Mouse (Mus musculus): ENCODE data around the gene Kcnn3. TPM values are rescaled to one million over a fixed set of nuclear protein-coding genes. Genes with fewer than 3 reads are reported as not detected.

Kcnn3 gene
- polyA plus RNA-seq, 1 experiment, result not detected

DNA sequence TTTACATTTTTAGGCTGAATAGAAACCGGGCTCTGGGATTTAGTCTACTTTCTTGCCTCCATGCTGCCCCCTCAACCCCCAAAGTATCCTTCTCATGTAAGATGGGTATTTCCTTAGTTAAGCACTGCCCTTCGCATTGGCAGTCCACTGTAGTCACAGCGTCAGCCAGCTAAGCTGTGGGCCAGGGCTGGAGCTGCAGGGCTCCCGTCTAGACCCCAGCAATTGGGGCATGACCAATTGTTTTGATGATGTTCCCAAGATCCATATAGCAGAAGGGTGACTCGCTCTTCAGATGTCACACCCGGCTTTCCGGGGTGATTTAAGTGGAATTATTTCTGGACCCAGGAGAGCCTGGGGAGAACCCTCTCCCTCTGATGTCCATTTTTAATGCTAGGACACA is 129.9 kb downstream of the Kcnn3 start:
- no peak for TF ChIP-seq GATA1 (IDR thresholded peaks at IDR 0.05; ENCODE audit: low read length)

DNA sequence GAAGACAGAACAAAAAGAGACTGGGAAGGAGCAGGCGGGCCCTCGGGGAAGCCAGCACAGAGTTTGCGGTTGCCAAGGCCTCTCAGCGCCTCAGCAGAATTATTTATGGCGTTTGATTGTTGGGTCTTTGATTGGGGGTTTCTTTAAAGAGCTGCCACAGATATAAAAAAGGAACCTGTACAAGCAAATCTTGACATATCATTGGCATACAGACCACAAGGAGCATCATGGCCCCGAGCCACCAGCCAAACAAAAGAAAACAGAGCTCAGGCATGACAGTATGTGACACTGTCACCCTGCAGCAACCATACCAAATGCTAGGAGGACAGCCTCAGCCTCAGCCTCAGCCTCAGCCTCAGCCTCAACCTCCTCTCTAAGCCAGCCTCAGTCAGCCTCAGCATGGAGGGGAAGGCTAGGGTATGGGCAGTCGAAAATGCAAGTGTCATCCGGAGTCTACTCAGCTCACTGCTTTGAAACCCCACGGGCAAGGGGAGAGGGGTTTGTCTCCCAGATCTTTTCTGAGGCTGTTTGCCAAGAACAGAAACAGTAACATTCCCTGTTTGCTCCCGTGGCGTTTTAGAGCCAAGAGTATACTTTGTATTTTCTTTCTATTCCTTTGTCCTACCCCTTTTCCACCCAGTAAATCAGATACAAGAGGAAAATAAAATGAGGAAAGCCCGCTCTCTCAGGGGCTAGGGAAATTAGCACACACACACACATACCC is 133.4 kb downstream of the Kcnn3 start:
- no peak for TF ChIP-seq GATA1 (IDR thresholded peaks at IDR 0.05; ENCODE audit: low read length)

DNA sequence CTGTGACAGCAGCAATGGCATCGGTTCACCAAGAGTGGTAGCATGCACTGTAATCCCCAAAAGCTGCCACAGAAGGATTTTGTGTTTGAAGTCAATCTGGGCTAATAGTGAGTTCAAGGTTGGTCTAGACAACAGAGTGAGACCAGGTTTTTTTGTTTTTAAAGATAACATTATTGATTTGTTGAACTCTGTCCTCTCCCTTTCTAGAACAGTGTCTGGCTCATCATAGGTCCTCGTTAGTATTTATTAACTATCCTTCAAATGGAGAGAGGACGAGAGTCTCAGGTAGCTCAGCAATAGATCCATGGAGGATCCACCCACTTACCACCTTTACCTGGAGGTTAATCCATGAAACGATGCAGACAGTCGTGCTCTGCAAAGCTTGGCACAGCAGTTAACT is 137.1 kb downstream of the Kcnn3 start:
- TF ChIP-seq GATA1 (IDR thresholded peaks at IDR 0.05; ENCODE audit: low read length), result no peak

DNA sequence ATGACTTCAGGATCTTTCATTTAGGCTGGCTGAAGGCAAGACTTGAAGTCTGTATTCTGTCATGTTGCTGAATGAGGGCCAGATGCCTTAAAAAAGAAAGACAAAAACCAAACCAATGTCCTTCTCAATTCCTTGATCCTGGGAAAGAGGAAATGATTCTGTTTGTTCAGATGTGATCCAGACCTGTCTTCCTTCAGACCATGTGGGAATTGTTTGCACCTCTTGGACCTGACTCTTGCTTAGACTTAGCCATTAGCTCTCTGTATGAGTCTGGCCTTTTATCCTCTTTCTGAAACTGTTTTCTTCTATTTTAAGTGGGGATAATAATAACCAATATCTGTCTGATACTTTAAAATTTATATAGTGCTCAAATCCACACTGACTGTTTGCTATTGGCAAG is 138.5 kb downstream of the Kcnn3 start:
- TF ChIP-seq GATA1 (IDR thresholded peaks at IDR 0.05; ENCODE audit: low read length), result no peak

DNA sequence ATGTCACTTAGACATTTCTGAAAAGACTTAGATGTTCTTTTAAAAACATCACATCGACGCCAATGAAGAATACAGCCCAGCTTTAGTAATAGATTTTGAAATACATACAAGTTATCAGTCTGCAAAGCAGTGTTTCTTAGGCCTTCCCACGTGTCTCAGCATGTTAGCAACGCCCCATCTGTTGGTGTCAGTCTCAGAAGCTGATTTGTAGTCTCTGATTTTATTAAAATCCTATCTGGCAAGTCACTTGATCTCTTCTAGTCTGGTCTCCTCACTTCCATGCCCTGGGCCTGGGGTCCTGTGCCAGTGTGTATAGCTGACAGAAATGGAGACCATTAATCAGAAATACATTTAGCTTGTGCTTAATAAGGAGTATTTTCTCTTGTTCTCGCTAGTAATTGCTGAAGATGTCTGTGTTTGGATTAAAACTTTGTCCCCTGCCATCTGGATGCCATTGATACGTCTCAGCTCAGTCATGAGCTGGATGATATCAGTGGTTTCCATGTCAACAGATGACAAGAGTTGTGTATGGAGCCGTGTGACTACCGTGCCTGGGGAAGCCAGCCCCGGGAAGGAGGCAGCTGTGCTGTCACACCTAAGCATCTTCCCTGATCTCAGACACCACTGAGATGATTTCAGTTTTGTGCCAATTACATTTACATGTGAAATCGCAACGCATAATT is 140.1 kb downstream of the Kcnn3 start:
- no peak for TF ChIP-seq GATA1 (IDR thresholded peaks at IDR 0.05; ENCODE audit: low read length)

DNA sequence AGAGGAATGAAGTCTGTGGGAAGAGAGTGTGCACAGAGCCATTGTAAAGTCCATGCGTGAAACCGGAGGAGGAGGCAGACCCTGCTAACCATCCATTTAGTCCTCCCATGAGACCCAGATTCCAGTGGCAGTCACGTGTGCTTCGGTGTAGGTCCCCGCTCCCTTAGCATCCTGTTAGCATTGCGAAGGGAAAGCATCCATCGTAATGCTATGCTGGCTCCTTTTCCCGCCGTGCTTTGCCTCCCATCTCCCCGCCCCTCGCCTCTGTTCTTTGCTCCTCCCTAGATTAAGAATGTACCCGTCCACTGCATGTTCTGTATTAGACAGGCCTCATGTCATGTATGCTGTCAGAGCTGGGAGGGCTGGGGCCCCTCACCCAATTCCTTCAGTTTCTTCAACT is 144.8 kb downstream of the Kcnn3 start:
- no peak for TF ChIP-seq GATA1 (IDR thresholded peaks at IDR 0.05; ENCODE audit: low read length)

DNA sequence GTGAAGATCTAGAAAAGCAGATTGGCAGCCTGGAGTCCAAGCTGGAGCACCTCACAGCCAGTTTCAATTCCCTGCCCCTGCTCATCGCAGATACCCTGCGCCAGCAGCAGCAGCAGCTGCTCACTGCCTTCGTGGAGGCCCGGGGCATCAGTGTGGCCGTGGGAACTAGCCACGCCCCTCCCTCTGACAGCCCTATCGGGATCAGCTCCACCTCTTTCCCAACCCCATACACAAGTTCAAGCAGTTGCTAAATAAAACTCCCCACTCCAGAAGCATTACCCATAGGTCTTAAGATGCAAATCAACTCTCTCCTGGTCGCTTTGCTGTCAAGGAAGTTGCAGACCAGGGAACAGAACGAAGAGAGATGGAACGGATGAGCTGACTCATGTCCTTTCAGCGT is 147.2 kb downstream of the Kcnn3 start:
- TF ChIP-seq GATA1 (IDR thresholded peaks at IDR 0.05; ENCODE audit: low read length), result no peak

DNA sequence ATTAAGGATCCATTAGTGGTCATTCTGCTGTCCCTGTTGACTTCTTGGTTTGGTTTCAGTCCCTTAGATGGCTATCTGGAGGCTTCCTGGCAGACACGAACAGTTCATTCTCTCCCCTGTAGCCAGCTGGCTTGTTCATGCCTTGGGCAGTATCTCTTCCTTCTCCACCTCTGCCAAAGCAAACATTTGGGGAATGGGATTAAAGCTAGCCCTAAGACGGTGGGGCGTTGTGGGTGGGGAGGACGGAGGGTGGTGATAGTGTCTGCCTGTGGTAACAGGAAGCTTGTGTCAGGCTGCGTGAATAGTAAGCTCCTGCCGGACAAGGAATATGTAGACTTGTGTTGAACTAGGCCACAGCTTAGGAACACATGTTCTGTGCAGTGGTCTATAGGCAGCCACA is 151.4 kb downstream of the Kcnn3 start:
- no peak for TF ChIP-seq GATA1 (IDR thresholded peaks at IDR 0.05; ENCODE audit: low read length)

DNA sequence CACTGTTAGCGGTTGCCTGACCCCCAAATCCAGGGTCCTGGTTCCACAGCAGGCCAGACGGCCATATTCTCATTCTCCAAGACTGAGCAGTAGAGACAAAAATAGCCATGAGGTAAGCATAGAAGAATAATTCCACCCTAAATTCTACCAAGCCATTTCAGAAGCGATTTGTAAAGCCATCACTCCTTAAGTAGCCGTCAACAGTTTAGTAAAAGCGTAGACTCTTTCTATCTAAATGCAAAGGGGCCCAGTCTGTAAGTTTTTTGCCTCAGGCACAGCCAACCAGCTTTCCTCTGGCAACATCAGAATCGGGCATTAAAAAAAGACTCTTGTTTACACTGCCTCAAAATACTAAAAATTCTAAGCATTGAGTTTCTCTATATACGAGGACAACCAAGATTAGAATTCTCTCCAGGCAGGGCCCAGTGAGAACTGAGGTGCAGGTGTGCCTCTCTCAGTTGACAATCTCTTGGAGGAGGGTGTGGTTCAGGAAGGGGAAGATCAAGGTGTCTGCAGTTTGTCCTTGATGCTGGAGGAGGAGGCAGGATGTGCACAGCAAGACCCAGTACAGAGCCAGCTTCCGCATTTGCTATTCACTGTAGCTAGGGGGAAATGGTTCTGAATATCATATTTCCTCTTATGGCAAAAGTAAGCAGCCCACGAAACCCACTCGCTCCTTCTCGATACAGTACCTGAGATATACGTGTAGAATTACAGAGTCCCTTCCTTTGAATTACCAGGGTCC is 152.8 kb downstream of the Kcnn3 start:
- TF ChIP-seq GATA1 (IDR thresholded peaks at IDR 0.05; ENCODE audit: low read length), result no peak

DNA sequence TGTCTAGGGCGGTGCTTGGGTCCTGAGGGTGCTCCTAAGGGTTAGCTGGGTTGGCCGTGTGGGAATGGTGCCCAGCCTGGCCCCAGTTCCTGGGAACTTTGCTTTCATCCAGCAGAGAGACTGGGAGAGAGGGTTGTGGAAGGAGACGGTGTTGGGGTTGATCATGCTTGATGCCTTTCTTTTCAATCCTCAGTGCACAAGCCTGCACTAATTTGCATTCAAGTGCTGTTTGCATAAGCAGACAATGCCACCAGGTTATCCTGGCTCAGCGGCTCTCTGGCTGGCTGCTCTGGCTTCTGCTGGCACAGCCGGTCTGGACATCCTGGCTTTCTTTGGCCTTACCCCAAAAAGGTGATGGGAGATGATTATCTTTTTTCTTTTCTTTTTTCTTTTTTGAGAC is 157.7 kb downstream of the Kcnn3 start:
- TF ChIP-seq GATA1 (IDR thresholded peaks at IDR 0.05; ENCODE audit: low read length), result no peak

DNA sequence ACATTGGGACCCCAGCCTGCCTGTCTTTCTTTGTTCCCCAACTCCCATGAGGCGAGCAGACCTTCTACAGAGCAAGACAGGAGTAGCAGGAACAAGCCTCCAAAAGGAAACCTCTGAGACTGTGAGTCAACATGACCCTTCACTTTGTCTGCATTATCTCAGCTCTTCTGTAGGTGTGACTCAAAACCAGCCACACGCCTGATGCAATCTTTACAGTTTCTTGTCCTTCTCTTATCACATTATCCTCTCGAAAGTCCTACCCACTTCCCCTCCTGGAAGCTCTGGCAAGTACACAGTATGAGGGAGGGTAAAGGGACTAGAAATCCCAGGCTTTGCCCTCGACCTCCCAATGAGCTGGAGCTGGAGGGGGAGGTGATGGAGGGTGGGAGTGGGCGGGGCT is 166.1 kb downstream of the Kcnn3 start:
- no peak for TF ChIP-seq GATA1 (IDR thresholded peaks at IDR 0.05; ENCODE audit: low read length)

DNA sequence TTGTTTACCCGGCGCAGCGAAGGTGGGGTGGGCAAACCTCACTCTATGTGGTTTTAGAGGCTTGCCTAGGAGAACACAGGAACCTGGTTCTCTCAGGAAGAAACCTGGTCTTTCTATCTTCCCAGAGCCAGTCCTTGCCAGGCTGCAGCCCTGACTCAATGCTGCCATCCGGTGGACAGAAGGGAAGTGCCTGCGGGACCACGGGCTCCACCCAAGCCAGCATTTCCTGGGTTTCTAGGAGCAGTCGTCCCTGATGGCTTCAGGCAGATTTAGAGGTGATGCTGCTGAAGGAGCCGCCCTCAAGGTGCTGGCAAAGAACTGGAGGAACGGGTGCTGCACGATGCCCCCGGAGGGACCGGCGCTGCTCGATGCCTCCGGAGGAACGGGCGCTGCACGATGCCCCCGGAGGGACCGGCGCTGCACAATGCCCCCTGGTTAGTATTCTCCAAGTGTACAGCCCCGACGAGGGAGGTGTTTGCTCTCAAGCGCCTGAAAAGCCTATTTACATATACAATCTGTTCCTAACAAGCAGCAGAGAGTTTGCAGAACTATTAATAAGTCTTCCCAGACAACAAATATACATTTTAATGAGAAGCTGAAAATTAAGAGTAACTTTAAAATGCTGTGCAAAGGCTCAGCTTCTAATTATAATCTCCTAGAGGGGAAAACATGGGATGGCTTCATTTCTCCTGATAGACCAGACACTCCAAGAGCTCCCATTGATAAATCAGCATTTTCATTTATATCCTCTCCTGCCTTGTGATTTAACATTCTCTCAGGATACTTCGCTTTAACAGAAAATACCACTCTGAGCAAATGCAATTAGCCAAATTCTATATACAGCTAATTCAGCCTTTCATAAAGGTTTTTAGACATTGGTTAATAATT is 169.0 kb downstream of the Kcnn3 start:
- no peak for TF ChIP-seq GATA1 (IDR thresholded peaks at IDR 0.05; ENCODE audit: low read length)

DNA sequence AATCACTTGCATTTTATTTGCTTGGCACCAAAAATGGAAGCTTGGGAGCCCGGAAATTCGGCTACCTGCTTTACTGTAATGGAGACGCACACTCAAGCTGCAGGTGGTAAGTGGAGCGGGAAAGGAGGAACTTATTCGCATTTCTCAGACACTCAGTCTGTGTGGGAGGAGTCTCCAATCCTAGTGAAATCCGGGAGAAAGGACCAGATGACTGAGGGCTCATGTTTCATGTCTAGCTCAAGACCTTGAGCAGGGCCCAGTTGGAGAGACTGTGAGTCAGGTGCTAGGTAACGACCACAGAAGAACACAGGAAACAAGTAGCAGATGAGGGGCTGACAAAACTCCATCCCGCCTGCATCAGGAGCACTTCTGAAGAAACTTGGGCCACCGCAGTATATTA is 171.8 kb downstream of the Kcnn3 start:
- no peak for TF ChIP-seq GATA1 (IDR thresholded peaks at IDR 0.05; ENCODE audit: low read length)

DNA sequence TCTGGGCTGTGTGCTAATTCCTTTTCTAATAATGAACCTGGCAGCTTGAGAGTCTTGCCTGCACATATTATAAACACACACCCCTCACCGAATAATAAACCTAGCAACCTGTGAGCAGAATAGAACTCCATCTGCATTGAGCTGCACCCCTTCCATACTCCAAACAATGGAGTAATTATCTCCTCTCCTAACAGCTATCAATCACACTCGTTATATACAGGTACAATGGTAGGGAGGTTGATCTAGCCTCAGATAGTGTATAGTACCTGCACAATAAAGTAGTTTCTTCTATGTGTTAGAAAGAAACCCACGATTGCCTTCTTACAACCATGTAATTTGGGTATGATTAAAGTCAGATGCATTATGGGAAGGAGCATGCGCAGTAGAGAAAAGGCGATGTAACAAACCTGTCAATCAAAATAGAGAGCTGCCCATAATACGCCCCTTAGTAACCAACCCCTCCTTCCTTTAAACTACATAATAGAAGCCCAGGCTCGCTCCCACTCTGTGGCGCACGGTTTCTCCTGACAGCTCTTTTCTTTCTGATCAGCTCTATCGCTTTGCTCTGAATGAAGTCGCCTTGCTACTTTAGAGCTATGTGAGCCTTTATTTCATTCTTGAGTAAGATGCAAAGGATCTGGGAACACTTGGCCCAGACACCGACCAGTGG is 176.3 kb downstream of the Kcnn3 start:
- TF ChIP-seq GATA1 (IDR thresholded peaks at IDR 0.05; ENCODE audit: low read length), result no peak

DNA sequence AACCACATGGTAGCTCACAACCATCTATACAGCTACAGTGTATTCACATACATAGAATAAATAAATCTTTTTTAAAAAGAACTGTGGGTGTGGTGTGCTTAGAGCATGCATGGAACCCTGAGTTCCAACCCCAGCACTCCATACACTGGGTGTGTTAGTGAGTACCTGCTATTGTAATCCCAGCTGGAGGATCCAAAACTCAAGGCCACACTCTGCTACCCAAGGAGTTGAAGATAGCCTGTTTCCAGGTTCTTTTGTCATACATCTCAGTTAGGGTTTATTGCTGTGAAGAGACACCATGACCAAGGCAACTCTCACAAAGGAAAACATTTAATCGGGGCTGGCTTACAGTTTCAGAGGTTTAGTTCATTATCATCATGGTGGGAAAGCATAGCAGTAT is 179.0 kb downstream of the Kcnn3 start:
- no peak for TF ChIP-seq GATA1 (IDR thresholded peaks at IDR 0.05; ENCODE audit: low read length)

All from G1E-ER4 (cell line).